Mouse (Mus musculus) heart, adult 2 months (tissue): ENCODE measurements around the gene Zfp160. TPM values are rescaled to one million over a fixed set of nuclear protein-coding genes. Genes with fewer than 3 reads are reported as not detected.
"Not testable (repeated sequence)": the region's sequence is repeated elsewhere in the genome, so short reads cannot be mapped to it uniquely, and the experiment has no call there.

Source experiments
- DNase-seq, 2 experiments: peaks; one replicate each; pipeline ENCODE4 v3.0.0; 2021
- H3K27ac ChIP-seq: fragments of 200-600 bp; 2 replicates; pipeline ENCODE4 v1.8.1; 2022
- H3K27me3 ChIP-seq: fragments of 200-500 bp; 2 replicates; pipeline ENCODE4 v1.6.1; 2012; ENCODE audit warnings: mild to moderate bottlenecking, low read length, inconsistent platforms, mixed read lengths; ENCODE audit not compliant: control insufficient read depth, insufficient read depth
- H3K36me3 ChIP-seq: fragments of 200-500 bp; 2 replicates; pipeline ENCODE4 v1.6.1; 2012; ENCODE audit warnings: low read length, inconsistent platforms; ENCODE audit not compliant: control insufficient read depth, insufficient read depth
- H3K4me1 ChIP-seq: fragments of 200-500 bp; 2 replicates; pipeline ENCODE4 v1.6.1; 2011; ENCODE audit warnings: low read length; ENCODE audit not compliant: control insufficient read depth, insufficient read depth
- H3K4me3 ChIP-seq: fragments of 200-600 bp; 2 replicates; pipeline ENCODE4 v1.8.1; 2022
- H3K79me2 ChIP-seq: fragments of 200-500 bp; replicated peaks from 2 replicates; pipeline ENCODE4 v1.6.1; 2012; ENCODE audit warnings: mild to moderate bottlenecking, inconsistent platforms, low read length, moderate library complexity, mixed read lengths; ENCODE audit not compliant: control insufficient read depth, insufficient read depth
- H3K9ac ChIP-seq: fragments of 200-500 bp; 2 replicates; pipeline ENCODE4 v1.6.1; 2012; ENCODE audit warnings: low read depth, mild to moderate bottlenecking, control low read depth, inconsistent platforms, low read length, mixed read lengths
- CTCF ChIP-seq: fragments of 200-600 bp; IDR thresholded peaks from 2 replicates; pipeline ENCODE4 v1.8.1; 2022; ENCODE audit warnings: antibody characterized with exemption, mild to moderate bottlenecking, moderate library complexity
- EP300 ChIP-seq: fragments of 200-500 bp; IDR thresholded peaks from 2 replicates; pipeline ENCODE4 v1.6.1; 2011; ENCODE audit warnings: low read depth, low read length, control low read depth; ENCODE audit not compliant: insufficient read depth
- POLR2A ChIP-seq: fragments of 200-500 bp; IDR thresholded peaks from 2 replicates; pipeline ENCODE4 v1.6.1; 2011; ENCODE audit warnings: mild to moderate bottlenecking, low read depth, low read length, control low read depth; ENCODE audit not compliant: insufficient read depth
- WGBS: fragments of 180-500 bp; shearing (Covaris S2); methylation state at CpG from one replicate; pipeline ENCODE4 v1.1.7; 2018; 5-methylcytosine and 5-hydroxymethylcytosine counted together
- intact Hi-C: fragments of 180-260 bp; cut with DNase I; formaldehyde crosslinking; loops from one replicate; pipeline ENCODE4 v1.15.1; 2025
- polyA plus RNA-seq: library from polyadenylated mRNA; depleted of rRNA; stranded (reverse); fragments of >200 nt; gene quantifications from 2 replicates; pipeline ENCODE4 v1.2.3, GENCODE M21; 2012
- total RNA-seq, 2 experiments: library from RNA; stranded (reverse); gene quantifications; 2 replicates each; pipeline ENCODE4 v1.2.3; 2021

The Zfp160 gene
- total and polyA plus RNA-seq, 3 experiments = 3.4 to 8.6 (median 8.6) TPM

- H3K36me3 ChIP-seq = peaks cover 19% of the 10 kb centered on the region
- H3K4me1 ChIP-seq = peaks cover 3% of the 10 kb centered on the region
- no peaks in the 10 kb centered on the region for H3K27me3 ChIP-seq
- intact Hi-C loops = no loop called here
- no peak for TF ChIP-seq CTCF
- no peak for TF ChIP-seq EP300
- no peak for TF ChIP-seq POLR2A
- H3K79me2 ChIP-seq = 0 out of 2 replicates have a peak, but pooled peaks cover 1% of the 10 kb centered on the region
- WGBS = 6% methylated on average over 1 of the region's 1 CpGs
- H3K4me3 ChIP-seq = peak overlapping the region; percentile 91
- DNase-seq = no peak
- peak overlapping the region; percentile 40; the same call in 1 of the 2 replicates for H3K9ac ChIP-seq
- H3K27ac ChIP-seq = no peak overlapping the region
Observed at GRCm38 (mm10) chr17:21009726-21010125, 1.0 kb downstream of the Zfp160 start.

DNA sequence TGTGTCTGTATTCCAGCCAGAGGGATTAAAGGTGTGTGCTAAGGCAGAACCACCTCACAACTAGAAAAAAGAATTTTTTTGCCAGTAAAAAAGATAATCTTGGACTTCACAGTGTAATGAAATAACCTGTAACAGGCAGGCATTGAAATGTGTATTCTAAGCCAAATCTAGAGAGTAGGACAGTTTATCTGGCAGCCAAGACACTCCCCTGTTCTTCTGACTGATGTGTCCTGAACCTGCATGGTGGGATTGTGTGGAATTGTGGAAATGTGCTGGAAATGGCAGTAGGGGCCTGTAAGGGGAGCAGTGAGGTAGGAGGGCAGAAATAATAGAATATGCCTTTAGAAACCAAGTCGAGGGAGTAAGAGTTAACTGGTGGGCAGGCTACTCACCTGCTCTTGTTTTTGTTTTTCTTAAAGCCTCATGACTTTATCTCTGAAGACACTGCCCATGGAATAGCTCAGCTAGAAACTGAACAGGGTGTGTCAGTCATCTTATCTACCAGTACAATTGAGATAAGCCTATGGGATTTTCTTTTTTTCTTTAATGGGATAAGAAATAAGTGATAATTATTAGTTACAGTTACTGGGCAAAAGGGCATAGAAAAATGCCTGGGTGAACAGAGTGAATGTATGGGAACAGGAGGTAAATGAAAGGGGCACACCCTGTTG is 9.8 kb downstream of the Zfp160 start:
- Histone ChIP-seq H3K27ac (no peak overlapping the region), H3K79me2 (no peaks in the 10 kb centered on the region), H3K36me3 (peaks cover 28% of the 10 kb centered on the region), H3K27me3 (no peaks in the 10 kb centered on the region), H3K4me1 (no peaks in the 10 kb centered on the region), H3K9ac (no peak overlapping the region), H3K4me3 (no peak overlapping the region)
- no peak for DNase-seq
- WGBS = 81% methylated on average over 1 of the region's 1 CpGs
- intact Hi-C loops = no loop called here
- TF ChIP-seq POLR2A = no peak
- no peak for TF ChIP-seq EP300
- TF ChIP-seq CTCF = no peak

GRCm38 (mm10) chr17:21048020-21048419 is 39.3 kb downstream of the Zfp160 start:
- DNase-seq, H3K79me2 ChIP-seq, H3K4me3 ChIP-seq, H3K27me3 ChIP-seq, H3K27ac ChIP-seq, H3K4me1 ChIP-seq, intact Hi-C loops, H3K9ac ChIP-seq, H3K36me3 ChIP-seq: not testable (repeated sequence)
- 78% methylated on average over 9 of the region's 9 CpGs for WGBS

- 88% methylated on average over 1 of the region's 1 CpGs for WGBS
- no peak for DNase-seq
- intact Hi-C loops = loop anchor here (10.0 kb wide), 1 partner anchor 54 kb away; no protein-coding TSS in a partner anchor
Observed at GRCm38 (mm10) chr17:21050901-21051300, 42.2 kb downstream of the Zfp160 start.

GRCm38 (mm10) chr17:21051341-21051740 is 42.6 kb downstream of the Zfp160 start:
- not testable (repeated sequence) for H3K27me3 ChIP-seq, H3K27ac ChIP-seq, H3K79me2 ChIP-seq, H3K4me3 ChIP-seq, H3K9ac ChIP-seq, H3K36me3 ChIP-seq, DNase-seq, H3K4me1 ChIP-seq
- no CpG with 5 or more reads among the region's 3 CpGs for WGBS
- intact Hi-C loops = loop anchor here (10.0 kb wide), 1 partner anchor 53 kb away; no protein-coding TSS in a partner anchor

More at GRCm38 (mm10) chr17:21050901-21051300, 42.2 kb downstream of the Zfp160 start:
- H3K4me1 ChIP-seq = peaks cover 6% of the 10 kb centered on the region; the same call in 1 of the 2 replicates
- H3K9ac ChIP-seq = no peak overlapping the region
- TF ChIP-seq EP300 (no peak), CTCF (no peak), POLR2A (no peak)
- H3K27ac ChIP-seq = no peak overlapping the region
- no peak overlapping the region for H3K4me3 ChIP-seq
- H3K36me3 ChIP-seq = no peaks in the 10 kb centered on the region
- no peaks in the 10 kb centered on the region for H3K79me2 ChIP-seq
- no peaks in the 10 kb centered on the region for H3K27me3 ChIP-seq

- H3K27me3 ChIP-seq, H3K27ac ChIP-seq, H3K9ac ChIP-seq, H3K79me2 ChIP-seq, H3K4me1 ChIP-seq, H3K4me3 ChIP-seq, H3K36me3 ChIP-seq: not testable (repeated sequence)
- TF ChIP-seq EP300 = peak; percentile 72; the same call in 1 of the 2 replicates
- intact Hi-C loops = loop anchor here (10.0 kb wide), 1 partner anchor 53 kb away; no protein-coding TSS in a partner anchor
- 48% methylated on average over 3 of the region's 3 CpGs for WGBS
- DNase-seq = peak in 1 of 2 experiments; percentile 41
Observed at GRCm38 (mm10) chr17:21051919-21052318, 43.2 kb downstream of the Zfp160 start.
